Mouse (Mus musculus): ENCODE data around the gene Irf3. TPM values are rescaled to one million over a fixed set of nuclear protein-coding genes. Genes with fewer than 3 reads are reported as not detected.

The Irf3 gene
- polyA plus RNA-seq, 1 experiment = 277 TPM

DNA sequence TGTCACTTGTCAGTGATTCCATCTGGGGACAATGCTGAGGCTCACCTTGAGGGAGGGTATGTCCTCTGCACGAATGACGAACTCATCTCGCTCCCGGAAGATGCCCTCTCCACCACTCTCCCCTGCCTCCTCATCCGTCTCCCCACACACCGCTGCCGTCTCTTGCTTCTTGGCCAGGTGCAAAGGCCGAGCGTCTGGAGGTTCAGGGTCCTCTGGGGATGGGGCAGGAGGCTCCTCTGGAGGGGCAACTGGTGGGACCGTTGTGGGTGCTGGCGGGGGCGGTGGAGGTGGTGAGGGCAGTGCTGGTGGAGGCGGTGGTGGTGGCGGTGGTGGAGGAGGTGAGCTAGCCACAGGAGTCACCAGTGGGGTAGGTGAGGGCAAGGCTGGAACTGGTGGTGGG, 45.9 kb downstream of the Irf3 start:
- no peak overlapping the region for H3K4me3 ChIP-seq (ENCODE audit: control insufficient read depth, insufficient read depth, low read length)
- no peaks in the 10 kb centered on the region for H3K27me3 ChIP-seq (ENCODE audit: control insufficient read depth, insufficient read depth, low read length)
- H3K27ac ChIP-seq (ENCODE audit: control insufficient read depth, insufficient read depth, low read length) = no peak overlapping the region
- TF ChIP-seq POLR2A (IDR thresholded peaks at IDR 0.05; ENCODE audit: control insufficient read depth, extremely low read depth, insufficient read depth, low read length, poor library complexity) = no peak
- no peak for TF ChIP-seq CTCF (IDR thresholded peaks at IDR 0.05; ENCODE audit: borderline replicate concordance, control insufficient read depth, extremely low read depth, insufficient read depth, low read length, poor library complexity)
- WGBS = 98% methylated on average over 13 of the region's 14 CpGs
- DNase-seq = no peak
- no peaks in the 10 kb centered on the region for H3K4me1 ChIP-seq (replicated peaks; ENCODE audit: control insufficient read depth, insufficient read depth, low read length)
- peaks cover 79% of the 10 kb centered on the region for H3K36me3 ChIP-seq (ENCODE audit: control insufficient read depth, insufficient read depth, low read length)

DNA sequence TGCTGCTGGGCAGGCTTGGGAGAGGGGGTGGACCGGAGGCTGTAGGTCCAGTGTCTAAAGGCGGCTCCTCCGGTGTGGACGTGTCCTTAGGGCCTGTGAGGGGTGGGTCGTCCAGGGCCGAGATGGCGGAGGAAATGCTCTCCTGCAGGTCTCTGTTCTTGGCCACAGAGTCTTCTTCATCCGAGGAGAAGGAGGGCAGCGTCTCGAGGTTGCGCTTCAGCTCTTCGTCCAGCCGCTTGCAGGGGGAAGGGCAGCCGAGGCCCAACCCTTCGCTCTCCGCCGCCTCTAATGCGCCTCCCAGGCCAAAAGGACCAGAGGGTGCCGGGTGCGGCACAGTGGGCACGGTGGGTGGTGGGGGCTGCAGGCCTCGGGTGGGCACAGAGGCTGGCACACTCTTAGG, 48.3 kb downstream of the Irf3 start:
- 95% methylated on average over 22 of the region's 22 CpGs for WGBS
- peaks cover 84% of the 10 kb centered on the region for H3K36me3 ChIP-seq (ENCODE audit: control insufficient read depth, insufficient read depth, low read length)
- H3K4me3 ChIP-seq (ENCODE audit: control insufficient read depth, insufficient read depth, low read length) = no peak overlapping the region
- H3K27ac ChIP-seq (ENCODE audit: control insufficient read depth, insufficient read depth, low read length) = no peak overlapping the region
- DNase-seq = no peak
- TF ChIP-seq POLR2A (IDR thresholded peaks at IDR 0.05; ENCODE audit: control insufficient read depth, extremely low read depth, insufficient read depth, low read length, poor library complexity) = no peak
- no peak for TF ChIP-seq CTCF (IDR thresholded peaks at IDR 0.05; ENCODE audit: borderline replicate concordance, control insufficient read depth, extremely low read depth, insufficient read depth, low read length, poor library complexity)
- H3K27me3 ChIP-seq (ENCODE audit: control insufficient read depth, insufficient read depth, low read length) = no peaks in the 10 kb centered on the region
- no peaks in the 10 kb centered on the region; the same call in 1 of the 2 replicates for H3K4me1 ChIP-seq (replicated peaks; ENCODE audit: control insufficient read depth, insufficient read depth, low read length)

- Histone ChIP-seq H3K4me3 (ENCODE audit: control insufficient read depth, insufficient read depth, low read length) (no peak overlapping the region), H3K36me3 (ENCODE audit: control insufficient read depth, insufficient read depth, low read length) (peaks cover 72% of the 10 kb centered on the region)
- no peak for TF ChIP-seq CTCF (IDR thresholded peaks at IDR 0.05; ENCODE audit: borderline replicate concordance, control insufficient read depth, extremely low read depth, insufficient read depth, low read length, poor library complexity)
- no peak for TF ChIP-seq POLR2A (IDR thresholded peaks at IDR 0.05; ENCODE audit: control insufficient read depth, extremely low read depth, insufficient read depth, low read length, poor library complexity)
Observed at GRCm38 (mm10) chr7:45046853-45047350, 49.5 kb downstream of the Irf3 start.

GRCm38 (mm10) chr7:45047491-45047890, 50.0 kb downstream of the Irf3 start:
- TF ChIP-seq CTCF (IDR thresholded peaks at IDR 0.05; ENCODE audit: borderline replicate concordance, control insufficient read depth, extremely low read depth, insufficient read depth, low read length, poor library complexity) (no peak), POLR2A (IDR thresholded peaks at IDR 0.05; ENCODE audit: control insufficient read depth, extremely low read depth, insufficient read depth, low read length, poor library complexity) (no peak)
- Histone ChIP-seq H3K27ac (ENCODE audit: control insufficient read depth, insufficient read depth, low read length) (no peak overlapping the region), H3K36me3 (ENCODE audit: control insufficient read depth, insufficient read depth, low read length) (peaks cover 66% of the 10 kb centered on the region), H3K4me3 (ENCODE audit: control insufficient read depth, insufficient read depth, low read length) (no peak overlapping the region), H3K27me3 (ENCODE audit: control insufficient read depth, insufficient read depth, low read length) (no peaks in the 10 kb centered on the region), H3K4me1 (replicated peaks; ENCODE audit: control insufficient read depth, insufficient read depth, low read length) (peaks cover 15% of the 10 kb centered on the region)
- WGBS = 98% methylated on average over 14 of the region's 14 CpGs
- no peak for DNase-seq

More at GRCm38 (mm10) chr7:45046853-45047350, 49.5 kb downstream of the Irf3 start:
- WGBS = 95% methylated on average over 26 of the region's 26 CpGs
- no peak overlapping the region for H3K27ac ChIP-seq (ENCODE audit: control insufficient read depth, insufficient read depth, low read length)
- H3K4me1 ChIP-seq (replicated peaks; ENCODE audit: control insufficient read depth, insufficient read depth, low read length) = peaks cover 11% of the 10 kb centered on the region
- no peak for DNase-seq
- no peaks in the 10 kb centered on the region for H3K27me3 ChIP-seq (ENCODE audit: control insufficient read depth, insufficient read depth, low read length)

GRCm38 (mm10) chr7:45048001-45048890, 50.8 kb downstream of the Irf3 start:
- DNase-seq = no peak
- TF ChIP-seq POLR2A (IDR thresholded peaks at IDR 0.05; ENCODE audit: control insufficient read depth, extremely low read depth, insufficient read depth, low read length, poor library complexity) (no peak), CTCF (IDR thresholded peaks at IDR 0.05; ENCODE audit: borderline replicate concordance, control insufficient read depth, extremely low read depth, insufficient read depth, low read length, poor library complexity) (no peak)
- Histone ChIP-seq H3K27me3 (ENCODE audit: control insufficient read depth, insufficient read depth, low read length) (no peaks in the 10 kb centered on the region), H3K36me3 (ENCODE audit: control insufficient read depth, insufficient read depth, low read length) (peaks cover 58% of the 10 kb centered on the region), H3K4me3 (ENCODE audit: control insufficient read depth, insufficient read depth, low read length) (no peak overlapping the region), H3K4me1 (replicated peaks; ENCODE audit: control insufficient read depth, insufficient read depth, low read length) (peaks cover 15% of the 10 kb centered on the region), H3K27ac (ENCODE audit: control insufficient read depth, insufficient read depth, low read length) (no peak overlapping the region)
- WGBS = 98% methylated on average over 38 of the region's 38 CpGs

GRCm38 (mm10) chr7:45048923-45049657, 51.6 kb downstream of the Irf3 start:
- Histone ChIP-seq H3K27me3 (ENCODE audit: control insufficient read depth, insufficient read depth, low read length) (no peaks in the 10 kb centered on the region), H3K36me3 (ENCODE audit: control insufficient read depth, insufficient read depth, low read length) (peaks cover 50% of the 10 kb centered on the region), H3K27ac (ENCODE audit: control insufficient read depth, insufficient read depth, low read length) (no peak overlapping the region), H3K4me1 (replicated peaks; ENCODE audit: control insufficient read depth, insufficient read depth, low read length) (peaks cover 20% of the 10 kb centered on the region), H3K4me3 (ENCODE audit: control insufficient read depth, insufficient read depth, low read length) (no peak overlapping the region)
- DNase-seq = no peak
- WGBS = 97% methylated on average over 23 of the region's 23 CpGs
- TF ChIP-seq CTCF (IDR thresholded peaks at IDR 0.05; ENCODE audit: borderline replicate concordance, control insufficient read depth, extremely low read depth, insufficient read depth, low read length, poor library complexity) (no peak), POLR2A (IDR thresholded peaks at IDR 0.05; ENCODE audit: control insufficient read depth, extremely low read depth, insufficient read depth, low read length, poor library complexity) (no peak)

Measured in thymus, adult 2 months (tissue).